Mouse (Mus musculus): Measurements from ENCODE around the gene Rnf6.
"Not testable (repeated sequence)": the region's sequence is repeated elsewhere in the genome, so short reads cannot be mapped to it uniquely, and the experiment has no call there.

Rnf6 gene

GRCm38 (mm10) chr5:146230864-146231654, 9.7 kb upstream of the Rnf6 start, which contains the start of gene Cdk8:
Gene Cdk8 (plus strand): TSS chr5:146231230.
- in situ Hi-C loops (cut with MboI; ENCODE audit: low sequenced_read_pairs) = no loop called here

DNA sequence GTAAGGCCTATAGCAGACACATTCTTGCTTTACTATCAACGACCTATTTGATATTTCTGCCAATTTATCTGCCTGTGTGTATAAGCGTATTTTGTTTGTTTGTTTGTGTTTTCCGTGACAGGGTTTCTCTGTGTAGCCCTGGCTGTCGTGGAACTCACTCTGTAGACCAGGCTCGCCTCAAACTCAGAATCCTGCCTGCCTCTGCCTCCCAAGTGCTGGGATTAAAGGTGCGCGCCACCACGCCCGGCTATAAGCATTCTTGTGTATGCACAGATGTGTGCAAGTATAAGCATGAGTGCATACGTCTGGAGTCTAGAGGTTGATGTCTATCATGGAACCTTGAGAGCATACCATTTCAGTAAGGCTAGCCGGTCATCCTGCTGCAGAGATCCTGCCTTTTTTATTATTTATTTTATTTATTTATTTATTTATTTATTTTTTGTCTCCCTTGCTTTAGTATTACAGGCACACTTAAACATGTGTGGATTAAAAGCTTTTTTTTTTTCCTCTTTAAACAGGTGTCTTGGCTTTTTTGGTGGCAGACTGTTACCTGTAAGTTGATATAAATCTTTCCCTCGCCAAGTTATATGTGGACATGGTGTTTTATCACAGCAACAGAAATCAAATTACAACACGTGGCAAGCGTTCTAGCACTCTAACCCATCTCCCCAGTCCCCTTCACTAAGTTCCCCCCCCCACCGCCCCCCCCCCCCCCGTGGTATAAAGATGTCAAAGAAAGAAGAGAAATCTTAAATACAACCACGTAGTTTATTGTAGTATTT, 8.7 kb upstream of the Rnf6 start:
- in situ Hi-C loops (cut with MboI; ENCODE audit: low sequenced_read_pairs) = no loop called here

DNA sequence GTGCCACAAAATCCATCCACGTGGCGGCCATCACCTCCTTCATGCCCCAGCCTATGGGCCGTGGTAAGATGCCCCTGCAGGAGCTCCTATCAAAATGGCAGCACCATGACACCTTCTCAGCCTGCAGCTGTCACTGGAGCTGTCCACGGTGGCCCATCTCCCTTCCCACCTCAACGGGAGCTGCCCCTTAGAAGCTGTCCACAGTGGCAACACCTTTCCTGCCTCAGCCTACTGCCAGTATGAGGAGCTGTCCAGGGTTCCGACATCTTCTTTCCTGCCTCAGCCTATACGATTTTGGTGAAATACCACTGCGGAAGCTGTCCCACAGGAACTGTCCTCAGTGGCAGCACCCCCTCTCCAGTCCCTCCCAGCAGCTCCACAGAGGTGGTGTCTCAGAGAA, 6.1 kb upstream of the Rnf6 start:
- in situ Hi-C loops (cut with MboI; ENCODE audit: low sequenced_read_pairs) = no loop called here

DNA sequence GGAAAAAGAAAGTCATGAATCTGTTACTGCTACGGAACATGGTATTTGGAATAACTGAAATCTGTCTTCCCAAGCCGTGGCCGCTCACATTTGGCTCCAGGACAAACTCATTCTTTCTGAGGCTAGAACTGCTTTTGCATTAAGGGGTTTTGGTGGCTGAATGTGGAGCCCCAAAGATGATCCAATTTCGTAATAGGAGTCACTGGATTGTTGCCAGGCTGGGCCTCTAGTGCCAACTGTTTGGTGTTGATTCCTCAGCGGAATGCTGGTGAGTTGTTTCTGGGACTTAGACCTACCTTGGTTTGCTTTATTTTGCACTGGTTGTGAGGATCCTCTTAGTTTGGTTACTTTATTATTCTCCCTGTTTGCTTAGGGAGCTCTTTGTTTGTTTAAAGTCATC, 2.4 kb upstream of the Rnf6 start:
- in situ Hi-C loops (cut with MboI; ENCODE audit: low sequenced_read_pairs) = no loop called here

GRCm38 (mm10) chr5:146221722-146222121, 367 bp upstream of the Rnf6 start:
- in situ Hi-C loops (cut with MboI; ENCODE audit: low sequenced_read_pairs) = no loop called here

DNA sequence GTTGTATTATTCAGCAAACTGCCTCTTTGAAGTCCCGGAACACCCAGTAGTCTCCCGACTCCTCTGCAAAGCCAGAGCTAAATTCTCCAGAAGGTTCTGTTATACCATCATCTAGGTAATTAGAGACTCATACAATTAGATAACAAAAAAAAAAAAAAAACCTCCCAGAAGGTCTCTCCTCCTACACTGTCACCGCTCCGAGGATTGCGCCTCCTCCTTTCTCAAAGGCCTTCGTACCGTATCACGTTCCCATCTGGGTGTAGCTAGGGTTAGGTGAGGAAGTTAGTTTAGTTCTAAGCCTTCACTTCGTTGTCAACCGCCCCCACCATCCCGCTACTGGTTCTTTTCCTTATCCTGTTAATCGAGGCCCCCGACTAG, 865 bp downstream of the Rnf6 start:
- in situ Hi-C loops (cut with MboI; ENCODE audit: low sequenced_read_pairs) = no loop called here

- in situ Hi-C loops (cut with MboI; ENCODE audit: low sequenced_read_pairs) = loop anchor here (10.0 kb wide), 1 partner anchor 99 kb away; no protein-coding TSS in a partner anchor
These were observed 15.8 kb downstream of the Rnf6 start for GRCm38 (mm10) chr5:146205537-146205936.

DNA sequence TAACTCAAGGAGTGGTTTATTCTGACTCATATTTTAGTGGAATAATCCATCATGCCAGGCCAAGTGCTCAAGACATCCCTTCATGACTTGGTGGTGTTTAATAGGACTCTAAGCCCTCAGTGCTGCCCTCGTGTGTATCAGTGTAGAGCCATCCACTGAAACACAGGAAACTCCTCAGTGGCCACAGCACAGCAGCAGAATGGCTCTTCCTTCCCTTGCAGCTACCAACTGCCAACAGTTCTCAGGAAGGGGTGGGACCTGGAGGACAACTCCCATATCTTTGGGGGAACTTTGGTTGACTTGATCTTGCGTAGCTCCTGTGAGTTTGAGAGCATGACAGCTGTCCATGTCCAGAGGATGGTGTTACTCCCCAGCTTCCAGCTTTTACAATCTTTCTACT, 17.4 kb downstream of the Rnf6 start:
- in situ Hi-C loops (cut with MboI; ENCODE audit: low sequenced_read_pairs) = loop anchor here (10.0 kb wide), 1 partner anchor 101 kb away; no protein-coding TSS in a partner anchor

DNA sequence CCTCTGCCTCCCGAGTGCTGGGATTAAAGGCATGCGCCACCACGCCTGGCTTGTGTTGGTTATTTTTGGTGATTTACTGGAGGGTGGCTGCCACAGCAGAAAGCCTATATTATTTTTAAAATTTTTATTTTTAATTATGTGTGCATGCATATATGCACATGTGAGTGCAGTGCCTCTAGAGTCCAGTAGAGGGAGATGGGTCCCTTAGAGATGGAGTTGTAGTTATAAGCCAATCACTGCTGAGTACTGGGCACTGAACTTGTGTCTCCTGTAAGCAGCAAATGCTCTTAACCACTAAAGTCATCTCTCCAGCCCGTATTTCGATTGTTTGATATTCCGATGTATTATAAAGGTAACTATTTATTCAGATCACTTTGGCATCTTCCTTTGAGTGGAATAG, 20.8 kb downstream of the Rnf6 start:
- in situ Hi-C loops (cut with MboI; ENCODE audit: low sequenced_read_pairs) = loop anchor here (10.0 kb wide), 1 partner anchor 104 kb away; no protein-coding TSS in a partner anchor

- in situ Hi-C loops (cut with MboI; ENCODE audit: low sequenced_read_pairs) = loop anchor here (10.0 kb wide), 1 partner anchor 275 kb away; no protein-coding TSS in a partner anchor
These were observed 21.8 kb downstream of the Rnf6 start for GRCm38 (mm10) chr5:146199540-146199939.

DNA sequence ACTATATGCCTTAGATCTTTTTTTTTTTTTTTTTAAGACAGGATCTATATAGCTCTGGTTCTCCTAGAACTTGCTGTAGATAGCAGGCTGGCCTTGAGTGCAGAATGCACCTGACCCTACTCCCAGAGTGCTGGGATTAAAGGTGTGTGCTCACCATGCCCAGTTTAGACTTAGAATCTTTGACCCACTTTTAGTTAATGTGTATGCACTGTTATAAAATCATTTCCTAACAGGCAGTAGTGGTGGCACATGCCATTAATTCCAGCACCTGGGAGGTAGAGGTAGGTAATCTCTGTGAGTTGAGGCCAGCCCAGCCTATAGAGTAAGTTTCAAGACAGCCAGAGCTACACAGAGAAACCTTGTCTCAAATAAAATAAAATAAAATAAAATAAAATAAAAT, 22.3 kb downstream of the Rnf6 start:
- in situ Hi-C loops (cut with MboI; ENCODE audit: low sequenced_read_pairs) = loop anchor here (10.0 kb wide), 1 partner anchor 276 kb away; no protein-coding TSS in a partner anchor

- in situ Hi-C loops (cut with MboI; ENCODE audit: low sequenced_read_pairs) = loop anchor here (10.0 kb wide), 1 partner anchor 281 kb away; no protein-coding TSS in a partner anchor
These were observed 28.0 kb downstream of the Rnf6 start for GRCm38 (mm10) chr5:146193360-146193759.

DNA sequence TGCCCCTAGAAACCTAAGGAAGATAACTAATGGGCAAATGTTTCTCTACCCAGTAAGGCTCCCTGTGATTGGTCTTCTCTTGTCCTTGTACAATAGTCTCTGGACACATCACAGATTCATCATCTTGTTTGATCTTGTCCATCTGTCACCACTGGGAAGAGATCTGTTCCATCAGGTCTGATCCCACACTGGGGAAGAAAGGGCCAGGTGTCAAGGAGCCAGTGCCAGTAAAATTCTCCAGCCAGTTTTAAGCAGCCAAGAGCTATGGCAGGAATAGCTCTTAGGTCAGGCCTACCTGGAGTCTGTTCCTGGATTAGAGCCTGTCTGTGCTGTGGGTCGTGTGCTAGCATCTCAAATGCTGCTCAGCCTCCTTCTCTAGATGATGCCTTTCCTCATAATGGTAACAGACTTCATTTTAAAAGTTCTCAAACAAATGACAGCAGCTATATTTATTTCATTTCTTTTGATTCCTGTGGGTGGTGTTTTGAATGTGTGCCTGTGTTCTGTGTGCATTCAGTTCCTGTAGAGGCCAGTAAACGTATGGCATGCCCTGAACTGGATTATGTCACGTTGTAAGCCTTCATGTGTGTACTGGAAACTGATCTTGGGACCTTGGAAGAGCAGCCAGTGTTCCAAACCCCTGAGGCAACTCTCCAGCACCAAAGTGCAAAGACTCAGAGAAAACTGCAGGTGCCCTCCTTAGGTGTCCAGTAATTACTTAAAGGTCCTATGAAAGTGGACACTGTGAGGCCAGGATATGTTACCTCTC, 30.7 kb downstream of the Rnf6 start:
- in situ Hi-C loops (cut with MboI; ENCODE audit: low sequenced_read_pairs) = loop anchor here (10.0 kb wide), 1 partner anchor 284 kb away; no protein-coding TSS in a partner anchor

GRCm38 (mm10) chr5:146190093-146190492, 31.3 kb downstream of the Rnf6 start:
- in situ Hi-C loops (cut with MboI; ENCODE audit: low sequenced_read_pairs) = loop anchor here (10.0 kb wide), 1 partner anchor 285 kb away; no protein-coding TSS in a partner anchor

DNA sequence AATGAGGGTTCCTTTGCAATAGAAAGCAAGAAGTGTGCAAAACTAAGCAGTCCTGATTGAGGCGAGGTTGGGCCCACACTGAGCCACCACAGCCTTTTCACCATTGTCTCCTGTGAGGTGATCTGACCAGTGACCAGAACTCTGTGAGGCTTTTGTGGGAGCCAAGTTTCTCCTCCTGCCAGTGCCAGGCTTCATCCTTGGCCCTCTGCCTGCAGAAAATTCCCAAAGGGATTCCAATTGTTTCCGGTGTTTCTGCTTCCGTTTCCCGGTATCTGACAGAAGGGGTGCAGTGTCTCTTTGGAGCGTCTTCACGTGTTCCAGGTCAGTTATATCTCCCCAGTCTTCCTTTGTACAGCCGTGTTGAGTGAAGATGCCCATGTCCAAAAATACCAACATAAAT, 32.6 kb downstream of the Rnf6 start:
- in situ Hi-C loops (cut with MboI; ENCODE audit: low sequenced_read_pairs) = no loop called here

GRCm38 (mm10) chr5:146188144-146188543, 33.2 kb downstream of the Rnf6 start:
- in situ Hi-C loops (cut with MboI; ENCODE audit: low sequenced_read_pairs) = no loop called here

- in situ Hi-C loops (cut with MboI; ENCODE audit: low sequenced_read_pairs) = not testable (repeated sequence)
These were observed 33.9 kb downstream of the Rnf6 start for GRCm38 (mm10) chr5:146187441-146187840.

DNA sequence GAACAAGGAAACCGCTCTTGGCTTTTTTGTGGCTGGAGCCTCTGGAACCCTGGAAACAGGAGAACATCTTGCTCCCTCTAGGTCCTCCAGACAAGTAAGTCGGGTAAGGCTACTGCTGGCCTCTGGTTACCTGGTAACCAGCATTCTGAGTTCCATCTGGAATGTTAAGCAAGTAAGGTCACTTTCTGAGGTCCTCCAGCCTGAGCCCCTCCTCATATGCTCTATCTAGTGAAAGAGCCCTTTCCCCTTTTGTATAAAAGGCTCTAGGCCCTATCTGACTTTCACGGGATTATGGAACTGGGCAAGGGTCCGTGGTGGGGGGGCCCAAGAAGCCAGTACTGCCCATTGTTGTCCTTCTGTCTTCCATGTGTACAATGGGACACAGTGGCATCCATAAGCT, 36.2 kb downstream of the Rnf6 start, which contains the start of gene 1700001J03Rik:
Gene 1700001J03Rik, minus strand, starts transcription at position 101 of the 400 bp plus-strand sequence.
- in situ Hi-C loops (cut with MboI; ENCODE audit: low sequenced_read_pairs) = not testable (repeated sequence)

DNA sequence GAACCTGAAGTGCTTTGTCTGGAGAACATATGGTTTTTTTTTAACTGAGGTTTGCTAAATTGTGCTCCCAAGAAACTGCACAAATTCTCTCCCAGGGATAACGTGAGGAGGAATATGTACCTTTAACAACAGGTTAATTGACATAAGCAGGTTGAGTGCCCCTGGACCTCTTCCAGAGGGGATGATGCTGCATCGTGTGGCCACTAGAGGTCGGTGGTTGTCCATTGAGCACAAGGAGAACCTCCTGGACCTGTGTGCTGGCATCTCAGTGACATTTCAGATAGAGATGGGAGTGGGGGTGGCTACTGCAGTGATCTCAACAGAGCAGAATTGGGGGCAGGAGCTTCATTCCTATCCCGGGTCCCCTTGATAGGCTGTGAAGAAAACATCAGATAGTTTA, 48.6 kb downstream of the Rnf6 start:
- in situ Hi-C loops (cut with MboI; ENCODE audit: low sequenced_read_pairs) = not testable (repeated sequence)

GRCm38 (mm10) chr5:146170621-146171020, 50.7 kb downstream of the Rnf6 start, which contains the start of gene Gm6309:
Gene Gm6309 (minus strand): TSS chr5:146170721.
- in situ Hi-C loops (cut with MboI; ENCODE audit: low sequenced_read_pairs) = not testable (repeated sequence)

DNA sequence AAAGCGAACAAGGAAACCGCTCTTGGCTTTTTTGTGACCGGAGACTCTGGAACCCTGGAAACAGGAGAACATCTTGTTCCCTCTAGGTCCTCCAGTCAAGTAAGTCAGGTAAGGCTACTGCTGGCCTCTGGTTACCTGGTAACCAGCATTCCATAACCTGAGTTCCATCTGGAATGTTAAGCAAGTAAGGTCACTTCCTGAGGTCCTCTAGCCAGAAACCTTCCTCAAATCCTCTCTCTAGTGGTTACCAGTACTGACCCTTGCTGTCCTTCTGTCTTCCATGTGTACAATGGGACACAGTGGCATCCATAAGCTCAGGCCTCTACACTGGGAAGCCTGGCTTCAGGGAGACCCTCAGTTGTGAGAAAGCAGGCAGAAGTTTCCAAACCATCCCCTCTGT, 60.9 kb downstream of the Rnf6 start, which contains the start of gene Gm5565:
Gene Gm5565, minus strand, starts transcription at position 101 of the 400 bp plus-strand sequence.
- in situ Hi-C loops (cut with MboI; ENCODE audit: low sequenced_read_pairs) = not testable (repeated sequence)
